Mouse (Mus musculus): Measurements from ENCODE around the gene Nucb1.
A peak's percentile ranks its signal among the peaks of the same experiment; 100 is the strongest.
"Not testable (repeated sequence)": the region's sequence is repeated elsewhere in the genome, so short reads cannot be mapped to it uniquely, and the experiment has no call there.

- peak; percentile 75; the same call in 1 of the 2 replicates for TF ChIP-seq POLR2A (IDR thresholded peaks at IDR 0.05; ENCODE audit: borderline replicate concordance, extremely low read depth, insufficient read depth, insufficient read length, poor library complexity, severe bottlenecking)
- TF ChIP-seq CTCF (IDR thresholded peaks at IDR 0.05; ENCODE audit: borderline replicate concordance, extremely low read depth, insufficient read depth, insufficient read length) = not testable (repeated sequence)
Observed at GRCm38 (mm10) chr7:45459564-45460140, 50.6 kb downstream of the Nucb1 start, which contains the start of gene Ftl1.

Data from brain, embryonic 14.5 days (tissue).